1 mouse cellular context compared by ENCODE assay signal in genomic region chr10:8518141-8519013, GRCm38 (mm10).
TF ChIP-seq lines count a peak whose summit lies in the region.

Ust (minus strand) TSS chr10:8518825.

TF ChIP-seq in C2C12, 6 proteins besides CTCF, POLR2A, EP300 and RAD21 (continued from another document):
- no peak for TF ChIP-seq MYOG (IDR thresholded peaks at IDR 0.05; ENCODE audit: control insufficient read depth, extremely low read depth, insufficient read length)
- TF ChIP-seq CEBPB (IDR thresholded peaks at IDR 0.05; ENCODE audit: low read depth), result no peak
TF ChIP-seq in C2C12: peak in this region for 1.
